Mouse (Mus musculus): ENCODE measurements around the gene Fam83f.

DNA sequence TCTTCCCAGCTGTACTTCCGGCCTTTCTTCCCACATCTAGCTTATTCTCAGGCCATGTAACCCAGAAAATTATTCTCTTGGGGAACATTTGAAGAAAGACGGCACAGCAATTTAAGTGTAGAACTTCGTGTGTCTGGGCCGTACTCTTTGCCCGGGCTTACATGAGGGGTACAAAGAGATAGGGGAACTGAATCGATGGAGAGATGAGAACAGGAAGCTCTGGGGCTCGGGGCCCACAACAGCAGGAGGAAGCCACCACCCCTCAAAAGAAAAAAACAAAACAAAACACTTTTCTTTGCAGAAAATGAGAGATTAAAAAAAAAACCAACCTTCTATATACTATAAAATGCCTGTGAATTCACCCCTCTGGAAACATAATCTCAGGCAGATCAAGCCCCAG lies 41.5 kb upstream of the Fam83f start:
- TF ChIP-seq POLR2A (IDR thresholded peaks at IDR 0.05; ENCODE audit: low read depth, low read length) (no peak), CTCF (IDR thresholded peaks at IDR 0.05; ENCODE audit: extremely low read depth, insufficient read depth, insufficient read length, insufficient replicate concordance) (no peak)
